Mouse (Mus musculus) spleen, embryonic (tissue): Measurements from ENCODE around the gene Ear1.
"Not testable (repeated sequence)": the region's sequence is repeated elsewhere in the genome, so short reads cannot be mapped to it uniquely, and the experiment has no call there.

Source experiments
- CTCF ChIA-PET: fragments of 350-600 bp; sonication (Branson Sonifier 250); formaldehyde crosslinking; loops from one replicate; lab custom pipeline; 2022; lab: Charles Lee

The Ear1 gene

GRCm38 (mm10) chr14:43875417-43875816 is at the start of gene Ear1:
Gene Ear1 (minus strand): TSS chr14:43875517.
- CTCF ChIA-PET: not testable (repeated sequence)

DNA sequence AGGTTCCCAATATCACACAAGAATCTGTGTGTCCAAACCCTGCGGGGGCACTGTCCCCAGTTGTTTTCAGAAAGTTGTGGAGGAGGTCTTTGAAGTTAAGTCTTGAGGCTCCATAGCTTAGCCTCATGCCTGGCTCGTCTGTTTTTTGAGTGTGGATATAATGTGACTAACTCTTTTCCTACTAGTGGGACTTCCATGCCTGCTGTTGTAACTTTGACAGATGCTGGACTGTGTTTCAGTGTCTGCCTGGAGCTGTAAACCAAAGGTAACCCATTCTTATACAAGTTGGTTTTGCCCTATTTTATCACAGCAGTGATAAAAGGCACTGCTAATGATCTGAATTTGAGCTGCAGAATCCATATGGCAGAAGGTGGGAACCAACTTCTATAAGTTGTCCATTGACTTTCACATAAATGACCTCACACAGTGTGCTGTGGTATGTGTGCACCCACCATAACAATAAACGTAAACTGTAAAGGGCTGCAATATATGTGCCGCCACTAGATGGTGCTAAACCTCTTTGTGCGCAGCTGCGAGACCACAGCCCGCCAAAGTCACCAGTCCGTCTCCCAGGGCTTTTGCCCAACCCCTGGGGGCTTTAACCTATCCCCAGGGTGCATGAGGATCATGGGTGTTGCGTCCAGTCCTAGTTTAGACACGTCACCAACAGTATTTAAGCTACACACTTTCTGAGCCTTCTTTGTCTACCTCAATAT is 49.5 kb upstream of the Ear1 start, which contains the start of gene Gm8113:
Gene Gm8113 (plus strand): TSS at position 703 of the 716 bp plus-strand sequence.
- CTCF ChIA-PET: not testable (repeated sequence)

DNA sequence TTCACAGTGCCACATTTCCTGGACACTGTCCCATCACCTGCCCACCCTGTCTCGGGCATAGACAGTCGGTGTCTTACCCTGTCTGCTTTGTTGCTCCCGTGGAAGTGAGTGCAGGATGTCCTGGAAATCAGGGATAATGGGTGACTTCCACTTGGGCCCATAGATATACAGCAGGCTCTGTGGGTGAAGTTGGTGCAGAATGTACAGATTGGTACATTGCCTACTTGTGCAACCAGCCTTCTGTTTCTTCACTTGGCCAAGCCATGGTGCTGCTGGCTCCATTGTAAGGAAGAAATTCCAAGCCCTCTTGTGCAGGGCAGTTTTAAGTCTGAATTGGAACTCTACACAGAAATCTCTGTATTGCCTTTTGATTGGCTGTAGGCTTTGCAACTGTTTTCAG is 48.1 kb upstream of the Ear1 start, which contains the start of gene Ear10:
Gene Ear10 (minus strand): TSS at position 101 of the 400 bp plus-strand sequence.
- CTCF ChIA-PET: not testable (repeated sequence)

- CTCF ChIA-PET: not testable (repeated sequence)
Observed at GRCm38 (mm10) chr14:43918214-43918613, 42.9 kb upstream of the Ear1 start.

DNA sequence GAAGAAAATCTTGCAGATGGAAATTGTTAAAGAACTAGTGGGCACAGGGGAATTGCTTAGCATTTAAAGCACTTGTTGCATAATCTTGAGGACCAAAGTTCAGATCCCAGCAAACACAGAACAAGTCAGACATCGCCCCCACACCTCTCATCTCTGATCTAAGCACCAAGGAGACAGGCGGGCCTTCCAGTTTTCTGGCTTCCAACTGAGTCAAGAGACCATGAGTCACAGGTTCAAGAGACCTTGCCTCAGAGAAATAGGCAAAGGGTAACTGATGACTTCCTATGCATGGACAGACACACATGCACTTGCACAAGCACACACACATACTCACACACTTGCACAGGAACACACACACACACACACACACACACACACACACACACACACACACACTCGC is 23.3 kb upstream of the Ear1 start:
- CTCF ChIA-PET: not testable (repeated sequence)

DNA sequence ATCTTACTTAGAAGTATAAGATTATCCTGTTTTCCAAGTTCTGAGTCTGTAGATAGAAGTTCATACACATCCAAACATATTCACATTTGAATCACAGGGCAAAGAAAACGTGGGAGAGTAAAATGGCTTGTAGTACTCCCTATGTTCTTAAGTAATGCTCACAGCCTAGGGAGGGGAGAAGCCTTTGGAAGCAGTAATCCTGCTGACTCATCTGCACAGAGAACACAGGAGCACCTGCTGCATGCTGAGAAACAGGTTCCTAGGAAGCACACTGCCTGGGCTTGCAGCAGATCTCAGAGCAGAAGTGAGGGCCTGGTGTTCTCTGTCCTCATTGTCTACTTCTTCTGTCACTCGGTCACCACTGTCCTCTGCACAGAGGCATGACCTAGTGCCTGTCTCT is 20.0 kb upstream of the Ear1 start:
- CTCF ChIA-PET: not testable (repeated sequence)

GRCm38 (mm10) chr14:43891288-43891687 is 16.0 kb upstream of the Ear1 start:
- CTCF ChIA-PET: not testable (repeated sequence)

DNA sequence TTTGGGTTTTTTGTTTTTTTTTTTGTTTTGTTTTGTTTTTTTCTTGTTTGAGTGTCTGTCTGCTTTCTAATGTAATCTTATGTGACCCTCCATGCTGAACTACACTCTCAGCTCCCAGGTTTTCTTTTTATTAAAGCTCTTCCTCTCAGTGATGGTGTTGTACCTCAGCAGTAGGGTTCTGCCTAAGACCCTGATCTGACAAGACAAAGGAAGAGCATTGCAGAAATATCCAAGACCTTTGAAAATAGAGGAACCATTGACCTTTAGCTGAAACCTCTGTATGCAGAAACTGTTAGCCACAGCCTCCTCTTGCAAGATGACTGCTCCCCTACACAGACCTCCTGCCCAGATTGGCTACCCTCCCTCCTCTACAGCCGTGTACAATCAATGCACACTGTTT is 10.9 kb upstream of the Ear1 start:
- CTCF ChIA-PET: not testable (repeated sequence)

DNA sequence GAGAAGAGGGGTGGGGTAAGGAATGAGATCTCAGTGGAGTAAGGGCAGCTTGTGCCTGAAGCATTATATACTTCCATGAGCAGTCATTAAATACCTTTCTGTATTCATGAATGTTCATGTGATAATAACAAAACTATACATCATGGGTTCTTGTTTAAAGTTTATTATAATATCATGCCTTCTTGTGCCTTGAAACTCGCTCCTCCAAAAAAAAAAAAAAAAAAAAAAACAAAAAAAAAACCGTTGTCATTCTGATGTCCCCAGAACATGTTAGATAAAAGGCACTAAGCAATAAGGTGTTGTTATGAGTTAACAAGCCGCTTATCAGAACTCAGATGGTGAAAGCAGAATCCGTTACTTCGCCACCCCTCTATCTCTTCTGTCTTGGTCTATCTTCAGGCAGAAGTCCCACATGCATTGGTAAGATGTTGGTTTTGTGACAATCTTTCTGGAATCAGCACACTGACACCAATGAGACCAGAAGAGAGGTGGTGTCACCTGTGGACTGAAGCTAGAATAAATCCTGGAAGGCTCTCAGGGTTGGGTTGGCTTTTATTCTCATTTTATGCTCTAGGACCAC is 4.7 kb upstream of the Ear1 start:
- CTCF ChIA-PET: not testable (repeated sequence)

DNA sequence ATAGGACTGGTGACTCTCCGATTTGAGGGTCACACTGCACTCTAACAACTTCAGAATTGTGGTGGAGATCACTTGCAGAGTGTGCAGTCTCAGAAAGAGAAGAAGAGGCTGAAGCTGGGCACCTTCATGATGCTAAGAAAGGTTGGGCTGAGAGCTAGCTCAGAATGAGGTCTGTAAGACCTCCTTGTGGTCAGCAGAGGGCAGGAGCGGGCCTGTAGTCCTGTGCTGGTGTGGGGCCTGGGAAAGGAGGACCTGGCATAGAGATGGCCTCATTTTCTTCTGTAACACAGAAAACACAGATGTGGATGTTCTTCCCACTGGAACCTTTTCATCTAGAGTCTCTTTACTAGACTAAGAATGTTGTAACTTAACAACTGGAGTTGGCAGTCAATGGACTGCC is 2.5 kb upstream of the Ear1 start:
- CTCF ChIA-PET: not testable (repeated sequence)

DNA sequence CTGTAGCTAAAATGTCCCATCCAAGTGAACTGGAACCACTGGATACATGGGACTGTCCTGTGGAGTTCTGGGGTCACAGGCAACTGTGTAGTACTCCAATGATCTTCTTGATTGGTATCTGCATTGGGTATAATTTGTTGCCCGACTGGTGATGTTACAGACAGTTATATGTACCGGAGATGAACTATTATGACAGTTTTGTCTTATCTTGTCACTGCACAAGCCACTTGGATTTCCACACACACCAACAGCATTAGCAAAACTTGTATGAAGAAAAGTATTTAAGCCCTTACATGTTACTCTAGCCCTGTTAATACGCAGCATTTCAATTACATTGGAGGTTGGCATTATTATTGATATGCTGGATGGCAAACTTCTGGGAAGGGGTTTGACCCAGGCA is 455 bp downstream of the Ear1 start:
- CTCF ChIA-PET: not testable (repeated sequence)

- CTCF ChIA-PET: not testable (repeated sequence)
Observed at GRCm38 (mm10) chr14:43860522-43860921, 14.8 kb downstream of the Ear1 start.

- CTCF ChIA-PET: not testable (repeated sequence)
Observed at GRCm38 (mm10) chr14:43859465-43859864, 15.9 kb downstream of the Ear1 start.

GRCm38 (mm10) chr14:43843949-43844573 is 31.3 kb downstream of the Ear1 start:
- CTCF ChIA-PET: not testable (repeated sequence)

- CTCF ChIA-PET: not testable (repeated sequence)
Observed at GRCm38 (mm10) chr14:43840976-43841375, 34.3 kb downstream of the Ear1 start.

- CTCF ChIA-PET: not testable (repeated sequence)
Observed at GRCm38 (mm10) chr14:43835366-43835765, 40.0 kb downstream of the Ear1 start.

DNA sequence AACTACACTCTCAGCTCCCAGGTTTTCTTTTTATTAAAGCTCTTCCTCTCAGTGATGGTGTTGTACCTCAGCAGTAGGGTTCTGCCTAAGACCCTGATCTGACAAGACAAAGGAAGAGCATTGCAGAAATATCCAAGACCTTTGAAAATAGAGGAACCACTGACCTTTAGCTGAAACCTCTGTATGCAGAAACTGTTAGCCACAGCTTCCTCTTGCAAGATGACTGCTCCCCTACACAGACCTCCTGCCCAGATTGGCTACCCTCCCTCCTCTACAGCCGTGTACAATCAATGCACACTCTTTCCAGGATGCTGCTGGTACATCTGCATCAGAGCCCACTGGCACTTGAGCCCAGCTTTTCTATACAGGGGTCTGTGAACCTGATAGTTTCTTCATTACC is 44.9 kb downstream of the Ear1 start:
- CTCF ChIA-PET: not testable (repeated sequence)

DNA sequence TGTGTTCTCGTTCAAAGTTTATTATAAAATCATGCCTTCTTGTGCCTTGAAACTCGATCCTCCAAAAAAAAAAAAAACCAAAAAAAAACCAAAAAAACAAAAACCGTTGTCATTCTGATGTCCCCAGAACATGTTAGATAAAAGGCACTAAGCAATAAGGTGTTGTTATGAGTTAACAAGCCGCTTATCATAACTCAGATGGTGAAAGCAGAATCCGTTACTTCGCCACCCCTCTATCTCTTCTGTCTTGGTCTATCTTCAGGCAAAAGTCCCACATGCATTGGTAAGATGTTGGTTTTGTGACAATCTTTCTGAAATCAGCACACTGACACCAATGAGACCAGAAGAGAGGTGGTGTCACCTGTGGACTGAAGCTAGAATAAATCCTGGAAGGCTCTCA is 51.1 kb downstream of the Ear1 start:
- CTCF ChIA-PET: not testable (repeated sequence)

GRCm38 (mm10) chr14:43821869-43822268 is 53.4 kb downstream of the Ear1 start:
- CTCF ChIA-PET: not testable (repeated sequence)

DNA sequence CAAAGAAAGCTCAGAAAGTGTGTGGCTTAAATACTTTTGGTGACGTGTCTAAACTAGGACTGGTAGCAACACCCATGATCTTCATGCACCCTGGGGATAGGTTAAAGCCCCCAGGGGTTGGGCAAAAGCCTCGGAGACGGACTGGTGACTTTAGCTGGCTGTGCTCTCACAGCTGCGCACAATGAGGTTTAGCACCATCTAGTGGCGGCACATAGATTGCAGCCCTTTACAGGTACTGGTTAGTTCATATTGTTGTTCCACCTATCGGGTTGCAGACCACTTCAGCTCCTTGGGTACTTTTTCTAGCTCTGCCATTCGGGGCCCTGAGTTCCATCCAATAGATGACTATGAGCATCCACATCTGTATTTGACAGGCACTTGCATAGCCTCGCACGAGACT is 62.9 kb downstream of the Ear1 start:
- CTCF ChIA-PET: not testable (repeated sequence)

GRCm38 (mm10) chr14:43808142-43808541 is 67.2 kb downstream of the Ear1 start:
- CTCF ChIA-PET: not testable (repeated sequence)

DNA sequence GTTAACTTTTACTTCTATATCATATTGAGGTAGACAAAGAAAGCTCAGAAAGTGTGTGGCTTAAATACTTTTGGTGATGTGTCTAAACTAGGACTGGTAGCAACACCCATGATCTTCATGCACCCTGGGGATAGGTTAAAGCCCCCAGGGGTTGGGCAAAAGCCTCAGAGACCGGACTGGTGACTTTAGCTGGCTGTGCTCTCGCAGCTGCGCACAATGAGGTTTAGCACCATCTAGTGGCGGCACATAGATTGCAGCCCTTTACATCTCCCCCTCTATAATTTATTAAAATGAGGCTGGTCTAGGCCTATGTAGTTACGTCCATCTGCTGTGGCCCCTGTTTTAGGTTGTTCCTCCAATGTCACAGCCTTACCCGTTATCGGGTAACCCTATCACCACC is 70.9 kb downstream of the Ear1 start:
- CTCF ChIA-PET: not testable (repeated sequence)

DNA sequence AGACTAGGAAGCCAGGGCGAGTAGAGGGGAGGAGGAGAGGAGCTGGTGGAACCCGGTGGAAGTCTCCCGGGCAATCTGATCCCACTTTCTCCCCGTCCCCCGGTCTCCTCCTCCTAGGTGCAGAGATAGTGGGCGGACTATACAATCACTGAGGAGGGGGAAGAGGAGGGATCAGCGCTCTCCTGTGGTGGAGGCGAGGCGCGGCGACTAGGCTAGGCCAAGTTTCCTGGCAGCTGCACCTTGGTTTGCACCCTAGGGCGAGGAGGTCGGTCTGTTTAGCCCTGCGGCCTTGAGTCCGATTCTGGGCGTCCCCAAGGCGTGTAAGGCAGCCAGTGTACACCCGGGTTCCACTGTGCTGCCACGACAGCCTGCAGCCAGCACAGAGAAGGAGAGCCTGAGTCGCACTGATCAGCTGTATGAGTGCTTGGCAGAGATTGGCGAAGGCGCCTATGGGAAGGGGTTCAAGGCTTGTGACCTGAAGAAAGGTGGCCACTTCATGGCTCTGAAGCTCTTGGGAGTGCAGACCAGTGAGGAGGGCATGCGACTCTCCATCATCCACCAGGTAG is 78.3 kb downstream of the Ear1 start:
- CTCF ChIA-PET: not testable (repeated sequence)
